Mouse (Mus musculus) left cerebral cortex, postnatal 25 days (tissue): Measurements from ENCODE around the gene Grin3a. TPM values are rescaled to one million over a fixed set of nuclear protein-coding genes. Genes with fewer than 3 reads are reported as not detected.

Experiments used
- total RNA-seq, 2 experiments: library from RNA; stranded (reverse); gene quantifications; 2 replicates each; pipeline ENCODE4 v1.2.3; 2021

The Grin3a gene
- total RNA-seq, 2 experiments from 2014 or later = 34.7 to 35.4 TPM

Other genes starting within 250 kb of the Grin3a start
- 10 to 100 TPM; 63.8 to 66.7 TPM for gene Tmem246, start 247.9 kb downstream of the Grin3a start, total RNA-seq
- gene Rnf20, start 213.7 kb downstream of the Grin3a start, total RNA-seq = 10 to 100 TPM; 70.5 to 71.8 TPM
- gene Ppp3r2, start 163.7 kb downstream of the Grin3a start, total RNA-seq = under 1 TPM; 0.66 to 0.71 TPM